Mouse (Mus musculus): Measurements from ENCODE around the gene Exosc10. TPM values are rescaled to one million over a fixed set of nuclear protein-coding genes. Genes with fewer than 3 reads are reported as not detected.
A peak's percentile ranks its signal among the peaks of the same experiment; 100 is the strongest.

Gene Exosc10
- total RNA-seq, 1 experiment from 2014 or later, result 49.5 TPM

DNA sequence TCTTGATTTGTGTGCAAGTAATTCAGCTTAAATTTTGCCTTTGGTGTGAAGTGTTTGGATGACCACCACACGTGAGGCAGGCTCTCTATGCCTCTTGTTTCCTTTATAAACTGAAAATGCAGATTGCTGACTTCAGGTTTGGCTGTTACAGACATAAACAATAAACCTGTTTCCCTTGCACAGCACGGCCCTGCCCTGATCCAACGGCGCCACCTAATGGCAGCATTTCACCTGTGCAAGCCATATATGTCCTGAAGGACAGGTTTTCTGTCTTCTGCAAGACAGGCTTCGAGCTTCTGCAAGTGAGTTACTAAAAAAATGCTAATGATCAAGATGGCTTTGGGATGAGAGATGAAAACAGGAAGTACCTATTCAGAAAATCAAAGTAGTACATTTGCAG lies 49.5 kb downstream of the Exosc10 start:
- peak; percentile 91 for DNase-seq

DNA sequence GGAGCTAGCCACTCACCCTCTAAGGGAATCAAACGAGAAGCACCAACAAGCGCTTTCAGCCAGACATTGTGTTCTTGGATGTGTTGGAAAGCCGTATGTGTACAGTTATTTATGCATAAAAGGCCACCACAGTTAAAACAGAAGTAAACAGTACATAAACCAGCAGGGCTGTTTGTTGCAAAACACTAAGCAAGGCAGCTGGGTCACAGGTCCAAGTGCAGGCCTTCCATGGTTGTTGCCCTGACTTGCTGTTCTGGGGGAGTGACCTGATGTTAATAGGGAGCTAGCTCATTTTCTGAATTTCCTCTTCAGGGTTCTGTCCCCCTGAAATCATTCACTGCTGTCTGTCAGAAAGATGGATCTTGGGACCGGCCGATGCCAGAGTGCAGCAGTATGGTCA lies 51.6 kb downstream of the Exosc10 start:
- DNase-seq, result no peak

DNA sequence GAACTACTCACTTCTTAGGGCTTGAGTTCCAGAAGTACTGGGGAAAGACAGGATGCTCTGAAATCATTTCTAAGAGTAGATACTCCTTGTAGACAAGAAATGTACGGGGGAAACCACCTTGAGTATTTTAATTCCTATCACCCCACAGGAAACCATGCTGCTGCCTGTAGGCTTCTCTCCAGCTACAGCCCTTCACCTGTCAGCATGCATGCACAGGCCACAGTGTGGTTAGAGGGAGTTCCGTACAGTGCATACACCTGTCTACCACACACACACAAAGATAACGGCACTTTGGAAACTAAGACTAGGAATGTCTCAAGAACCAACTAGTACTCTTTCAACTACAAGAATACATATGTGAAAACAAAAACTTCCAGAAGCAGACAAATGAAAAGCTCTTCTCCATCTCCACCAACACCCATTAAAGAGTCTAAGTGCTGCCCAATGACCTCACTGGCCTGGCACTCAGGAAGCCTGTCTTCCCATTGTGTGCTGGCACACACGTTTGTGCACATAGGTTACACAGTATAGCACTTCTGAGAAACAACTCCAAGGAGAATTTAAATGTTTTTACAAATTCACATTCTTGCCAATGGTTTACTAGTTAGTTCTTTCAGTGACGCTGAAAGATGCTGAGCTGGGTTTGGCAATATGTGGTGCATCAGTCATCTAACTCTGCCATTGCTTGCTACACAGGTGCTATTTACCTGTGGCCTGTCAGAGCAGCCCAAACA lies 52.6 kb downstream of the Exosc10 start:
- DNase-seq, result no peak

DNA sequence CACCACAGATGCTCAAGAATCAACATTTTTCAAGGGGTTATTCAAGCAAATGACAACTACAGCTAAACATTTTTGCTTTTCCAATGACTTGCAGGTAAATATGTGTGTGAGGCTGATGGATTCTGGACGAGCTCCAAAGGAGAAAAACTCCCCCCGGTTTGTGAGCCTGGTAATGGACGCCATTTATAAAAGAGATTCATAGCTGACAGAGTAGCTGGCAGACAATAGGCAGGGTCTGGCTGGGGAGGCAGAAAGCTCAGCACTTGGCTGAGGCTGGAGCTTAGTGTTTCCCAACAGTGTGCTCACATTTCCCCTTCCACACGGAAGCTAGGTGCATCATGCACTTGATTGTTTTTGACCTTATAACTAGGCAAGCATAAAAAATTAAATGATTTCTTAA lies 54.3 kb downstream of the Exosc10 start:
- no peak for DNase-seq

DNA sequence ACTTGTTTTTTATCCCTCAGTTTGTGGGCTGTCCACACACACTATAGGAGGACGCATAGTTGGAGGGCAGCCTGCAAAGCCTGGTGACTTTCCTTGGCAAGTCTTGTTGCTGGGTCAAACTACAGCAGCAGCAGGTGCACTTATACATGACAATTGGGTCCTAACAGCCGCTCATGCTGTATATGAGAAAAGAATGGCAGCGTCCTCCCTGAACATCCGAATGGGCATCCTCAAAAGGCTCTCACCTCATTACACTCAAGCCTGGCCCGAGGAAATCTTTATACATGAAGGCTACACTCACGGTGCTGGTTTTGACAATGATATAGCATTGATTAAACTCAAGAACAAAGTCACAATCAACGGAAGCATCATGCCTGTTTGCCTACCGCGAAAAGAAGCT lies 55.5 kb downstream of the Exosc10 start:
- no peak for DNase-seq

DNA sequence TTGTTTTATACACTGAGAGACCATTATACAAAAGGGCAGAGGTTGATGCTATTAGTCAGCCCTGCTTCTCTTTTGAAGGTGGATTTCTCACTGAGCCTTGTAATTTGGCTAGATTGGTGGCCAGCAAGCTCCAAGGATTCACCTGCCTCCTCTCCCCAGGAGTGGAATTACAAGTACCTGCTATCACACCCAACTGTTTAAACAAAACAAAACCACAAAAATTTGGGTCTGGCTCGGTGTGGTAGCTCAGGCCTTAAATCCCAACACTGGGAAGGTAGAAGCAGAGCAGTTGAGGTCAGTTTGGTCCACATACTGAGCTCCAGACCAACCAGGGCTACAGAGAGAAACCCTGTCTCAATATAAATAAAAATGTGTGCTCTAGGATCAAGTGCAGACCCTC lies 61.6 kb downstream of the Exosc10 start:
- no peak for DNase-seq

DNA sequence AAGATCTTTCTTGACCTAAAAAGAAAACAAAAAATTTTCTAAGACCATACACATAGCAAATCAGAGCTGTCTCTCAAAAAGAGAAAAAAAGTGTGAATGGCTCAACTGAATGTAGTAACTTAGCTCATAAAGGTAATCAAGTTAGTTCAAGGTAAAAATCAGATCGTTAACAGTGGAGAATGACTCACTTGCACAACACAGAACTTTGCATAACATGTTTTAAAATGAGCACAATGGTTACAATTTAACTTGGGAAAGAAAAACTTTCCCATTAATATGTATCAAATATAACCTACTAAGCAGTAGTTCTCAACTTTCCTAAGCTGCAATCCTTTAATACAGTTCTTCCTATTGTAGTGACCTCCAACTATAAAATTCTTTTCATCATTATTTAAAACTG lies 62.5 kb downstream of the Exosc10 start:
- DNase-seq, result no peak

DNA sequence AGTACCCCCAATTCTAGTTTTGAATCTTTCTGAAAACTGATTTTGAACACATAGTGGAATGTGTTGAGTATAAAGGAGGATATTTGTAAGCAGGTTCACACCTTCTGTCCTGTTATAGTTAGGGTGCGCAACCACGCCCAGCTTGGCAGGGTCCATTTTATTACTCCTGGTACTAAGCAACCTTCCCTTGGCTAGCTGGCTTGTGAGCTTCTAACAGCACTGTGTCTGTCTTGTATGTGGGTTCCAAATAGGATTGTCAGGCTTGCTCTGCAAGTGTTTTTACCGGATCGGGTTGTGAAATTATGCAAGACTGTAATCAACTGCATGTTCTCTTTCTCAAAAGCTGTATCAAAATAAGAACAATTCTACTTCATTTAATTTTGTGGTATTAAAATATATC lies 64.3 kb downstream of the Exosc10 start:
- DNase-seq, result no peak

DNA sequence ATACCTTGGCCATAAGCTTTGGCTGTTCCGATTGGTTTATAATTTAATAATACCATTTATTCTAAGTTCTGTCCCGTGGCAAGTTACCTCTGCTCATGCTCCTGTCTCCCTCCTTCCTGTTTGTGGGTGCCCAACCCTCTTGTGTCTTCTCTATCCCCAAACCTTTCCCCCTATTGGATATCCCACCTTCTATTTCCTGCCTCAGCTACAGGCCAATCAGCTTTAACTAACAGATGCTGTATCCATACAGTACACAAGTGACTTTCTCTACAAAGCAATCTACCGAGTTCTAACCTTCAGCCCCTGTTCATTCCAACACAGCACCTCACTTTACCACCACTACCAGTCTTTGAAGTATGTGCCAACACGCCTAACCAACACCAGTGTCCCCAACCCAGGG lies 65.4 kb downstream of the Exosc10 start:
- no peak for DNase-seq

DNA sequence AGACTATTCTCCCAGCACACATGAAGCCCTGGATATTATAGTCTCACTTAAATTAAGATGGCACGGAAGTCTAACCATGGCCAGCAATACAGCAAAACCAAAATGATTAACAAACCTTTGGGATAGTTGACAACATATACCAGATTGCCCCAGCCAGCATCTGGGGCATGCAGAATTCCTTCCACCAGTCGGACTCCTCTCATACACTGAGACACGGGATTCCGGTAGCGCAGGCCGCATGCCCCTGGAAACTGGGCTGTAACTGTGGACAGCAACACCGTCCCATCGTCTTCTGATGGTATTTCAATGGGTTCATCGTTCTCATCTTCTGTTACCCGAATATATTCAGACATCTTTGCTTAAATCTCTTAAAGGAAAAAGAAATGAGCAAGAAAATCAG lies 66.8 kb downstream of the Exosc10 start:
- no peak for DNase-seq

DNA sequence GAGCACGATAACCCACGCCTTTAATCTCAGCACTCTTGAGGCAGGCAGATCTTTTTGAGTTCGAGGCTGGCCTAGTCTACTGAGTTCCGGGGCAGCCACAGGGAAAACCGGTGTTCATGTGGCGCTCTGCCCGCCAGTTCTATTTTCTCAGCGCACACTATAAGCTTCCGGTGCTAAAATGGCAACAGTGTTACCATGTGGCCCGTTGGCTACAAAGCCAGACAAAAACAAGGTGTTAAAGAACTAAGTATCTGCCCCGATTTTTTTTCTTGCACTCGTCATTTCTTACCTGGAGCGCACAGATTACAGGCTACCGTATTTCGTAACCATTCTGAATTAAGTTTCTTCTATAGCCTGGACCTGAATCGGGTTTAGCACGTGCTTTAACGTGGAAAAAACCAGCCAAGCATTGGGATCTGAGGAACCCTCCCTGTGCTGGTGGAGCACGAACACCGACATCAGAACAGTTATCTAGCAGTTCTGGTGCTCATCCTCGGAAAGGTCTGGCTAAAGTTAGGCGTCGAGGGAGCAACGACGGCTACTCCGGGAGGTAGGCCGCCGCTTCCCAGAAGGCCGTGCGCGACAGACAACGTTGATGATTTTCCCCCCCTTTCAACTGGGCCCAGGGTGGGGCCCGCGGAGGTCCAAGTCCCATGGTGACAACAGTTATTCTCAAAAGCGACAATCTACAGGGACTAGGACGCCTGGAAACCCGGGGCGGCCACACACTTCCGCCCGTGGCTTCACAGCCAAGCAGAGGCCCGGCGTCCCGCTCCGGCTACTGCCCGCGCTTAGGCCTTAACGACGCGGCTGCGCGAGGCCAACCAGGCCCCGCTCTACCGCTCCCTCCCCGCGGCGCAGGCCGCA lies 67.8 kb downstream of the Exosc10 start:
- peak; percentile 74 for DNase-seq

DNA sequence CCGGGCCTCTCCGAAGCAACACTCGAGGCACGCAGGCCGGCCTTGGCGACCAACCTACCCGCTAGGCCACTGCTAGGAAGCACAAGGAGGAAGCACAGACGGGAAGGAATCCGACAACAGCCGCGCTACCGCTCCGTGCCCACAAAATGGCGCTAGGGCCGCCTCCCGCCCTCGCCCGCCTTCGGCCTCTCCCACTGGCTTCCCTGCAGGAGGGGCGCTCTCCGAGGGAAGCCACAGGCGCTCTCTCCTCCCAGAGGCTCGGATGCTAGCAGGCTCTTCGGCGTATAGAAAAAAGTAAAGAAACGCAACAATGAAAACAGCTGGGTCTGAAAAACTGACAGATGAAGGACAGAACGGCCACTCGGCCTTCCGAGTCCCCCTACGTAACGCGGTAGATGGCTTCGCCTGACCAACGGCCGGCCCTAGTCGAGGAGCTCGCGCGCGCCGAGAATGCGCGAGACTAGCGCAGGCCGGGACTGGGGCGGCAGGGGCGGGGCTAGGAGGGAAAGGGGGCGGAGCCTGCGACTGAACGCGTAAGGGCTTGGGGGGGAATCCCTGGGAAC lies 68.5 kb downstream of the Exosc10 start, which contains the start of gene Tardbp:
Tardbp (minus strand) TSS at position 397 of the 563 bp plus-strand sequence.
- peak; percentile 99 for DNase-seq

DNA sequence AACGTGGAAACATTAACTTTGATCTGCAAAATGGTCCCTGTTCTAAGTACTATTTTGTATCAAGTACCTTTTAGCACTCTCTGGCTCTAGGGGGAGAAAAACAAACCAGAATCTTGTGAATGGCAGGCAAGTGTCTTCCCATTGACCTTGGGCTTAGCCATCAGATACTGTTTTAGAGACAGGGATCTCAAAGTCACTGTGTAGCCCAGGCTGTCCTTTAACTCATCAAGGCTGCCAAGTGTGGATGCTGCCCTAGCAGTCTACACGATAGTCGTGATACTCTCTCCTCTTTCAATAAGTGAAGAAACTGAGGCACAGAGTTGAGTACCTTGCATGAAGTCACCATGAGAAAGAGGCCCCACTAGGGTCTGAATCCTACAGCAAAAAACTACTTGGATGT lies 69.0 kb downstream of the Exosc10 start:
- DNase-seq, result no peak

Other genes with a start within 250 kb of the Exosc10 start
- 20.0 and 21.8 TPM in 2 replicates for gene Ubiad1, start 113.7 kb upstream of the Exosc10 start, total RNA-seq (2021)
- gene Mtor, start 109.8 kb upstream of the Exosc10 start, total RNA-seq (2021), result 65.5 and 67.5 TPM in 2 replicates
- 1.4 and 2.3 TPM in 2 replicates for gene Angptl7, start 58.0 kb upstream of the Exosc10 start, total RNA-seq (2021)
- 69.7 and 92.4 TPM in 2 replicates for gene Srm, start 33.1 kb downstream of the Exosc10 start, total RNA-seq (2021)
- gene Masp2, start 44.1 kb downstream of the Exosc10 start, total RNA-seq (2021), result 2.5 and 32.8 TPM in 2 replicates
- gene Tardbp, start 68.6 kb downstream of the Exosc10 start, total RNA-seq (2021), result 290 and 302 TPM in 2 replicates
- gene Gm572, start 84.9 kb downstream of the Exosc10 start, total RNA-seq (2021), result not detected in 2 replicates
- gene Casz1, start 246.0 kb downstream of the Exosc10 start, total RNA-seq (2021), result 7.0 and 7.2 TPM in 2 replicates

All from adrenal gland, postnatal 14 days (tissue).